Mouse (Mus musculus): ENCODE data around the gene Mmp9.

GRCm38 (mm10) chr2:164942692-164943290 lies 2.2 kb downstream of the Mmp9 start:
- TF ChIP-seq MAFK (IDR thresholded peaks at IDR 0.05; ENCODE audit: insufficient read depth, low read depth, low read length) (no peak), CHD2 (IDR thresholded peaks at IDR 0.05; ENCODE audit: low read depth, low read length) (no peak)
